Mouse (Mus musculus) forebrain, embryonic 10.5 days (tissue): ENCODE data around the gene Cyp2c38. TPM values are rescaled to one million over a fixed set of nuclear protein-coding genes. Genes with fewer than 3 reads are reported as not detected.
"Not testable (repeated sequence)": the region's sequence is repeated elsewhere in the genome, so short reads cannot be mapped to it uniquely, and the experiment has no call there.

Source experiments
- DNase-seq: peaks from one replicate; pipeline ENCODE4 v3.0.0-alpha.2; 2017; ENCODE audit warnings: low spot score; ENCODE audit errors: extremely low spot score
- H3K27ac ChIP-seq: fragments of 300-500 bp; sonication (generic); 2 replicates; pipeline ENCODE4 v1.5.1; 2016; ENCODE audit warnings: mild to moderate bottlenecking
- H3K27me3 ChIP-seq: fragments of 300-500 bp; sonication (generic); 2 replicates; pipeline ENCODE4 v1.6.1; 2016; ENCODE audit warnings: mild to moderate bottlenecking; ENCODE audit not compliant: poor library complexity, severe bottlenecking
- H3K36me3 ChIP-seq: fragments of 300-500 bp; sonication (generic); replicated peaks from 2 replicates; pipeline ENCODE4 v1.6.1; 2016; ENCODE audit warnings: mild to moderate bottlenecking, moderate library complexity
- H3K4me1 ChIP-seq: fragments of 300-500 bp; sonication (generic); 2 replicates; pipeline ENCODE4 v1.6.1; 2016
- H3K4me3 ChIP-seq: fragments of 300-500 bp; sonication (generic); 2 replicates; pipeline ENCODE4 v1.5.1; 2016; ENCODE audit warnings: mild to moderate bottlenecking, moderate library complexity
- H3K9me3 ChIP-seq: fragments of 300-500 bp; sonication (generic); 2 replicates; pipeline ENCODE4 v1.6.1; 2016; ENCODE audit warnings: mild to moderate bottlenecking, moderate library complexity
- WGBS: fragments of 180-500 bp; shearing (Covaris S2); methylation state at CpG from one replicate; pipeline ENCODE4 v1.1.7; 2016; 5-methylcytosine and 5-hydroxymethylcytosine counted together
- polyA plus RNA-seq: library from polyadenylated mRNA; unstranded; fragments of >200 nt; fragmentation: Nextera tagmentation; extraction: Ambion mirVana; gene quantifications from 2 replicates; pipeline ENCODE4 v1.2.1, GENCODE M21; 2016

The Cyp2c38 gene
- polyA plus RNA-seq, result not detected in 2 replicates

DNA sequence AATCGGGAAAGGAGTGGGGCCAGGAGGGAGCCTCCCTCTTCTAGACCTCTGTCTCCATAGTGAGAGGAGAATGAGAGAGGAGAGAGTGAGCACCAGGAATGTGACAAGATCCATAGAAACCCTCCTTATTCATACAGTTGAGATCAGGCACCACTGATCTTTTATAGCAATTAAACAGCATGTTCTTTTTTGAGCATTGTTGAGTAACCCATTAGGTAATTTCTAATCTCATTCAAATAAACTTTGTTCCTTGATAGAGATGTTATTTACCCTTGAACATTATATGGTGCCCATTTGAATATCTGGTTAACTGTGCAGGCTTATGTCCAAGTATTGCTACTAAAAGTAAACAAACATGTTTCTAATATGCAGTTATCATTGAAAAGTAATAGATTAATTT lies at the start of gene Cyp2c38:
TSS of gene Cyp2c38 (minus strand) at position 135 of the 400 bp plus-strand sequence.
- no peak within 1 kb of the TSS for H3K4me3 ChIP-seq
- H3K36me3 ChIP-seq, result no peaks in the 10 kb centered on the region
- WGBS, result 89% methylated on average over 1 of the region's 1 CpGs
- no peaks in the 10 kb centered on the region for H3K27me3 ChIP-seq
- no peak within 1 kb of the TSS for H3K27ac ChIP-seq
- no peaks in the 10 kb centered on the region for H3K4me1 ChIP-seq
- peaks cover 22% of the 10 kb centered on the region; the same call in 1 of the 2 replicates for H3K9me3 ChIP-seq
- DNase-seq, result no peak

- Histone ChIP-seq H3K4me1 (no peaks in the 10 kb centered on the region), H3K9me3 (peaks cover 24% of the 10 kb centered on the region), H3K27me3 (no peaks in the 10 kb centered on the region), H3K36me3 (no peaks in the 10 kb centered on the region), H3K4me3 (no peak within 1 kb of the TSS), H3K27ac (no peak within 1 kb of the TSS)
- 86% methylated on average over 4 of the region's 4 CpGs for WGBS
- no peak for DNase-seq
Measured at GRCm38 (mm10) chr19:39510534-39510933, 47.7 kb upstream of the Cyp2c38 start, which contains the start of gene Cyp2c39. Cyp2c39 (plus strand) TSS chr19:39510862.

- Histone ChIP-seq H3K4me1 (no peaks in the 10 kb centered on the region), H3K27me3 (no peaks in the 10 kb centered on the region), H3K4me3 (no peak overlapping the region), H3K27ac (no peak overlapping the region), H3K36me3 (no peaks in the 10 kb centered on the region), H3K9me3 (peaks cover 21% of the 10 kb centered on the region)
- WGBS, result 90% methylated on average over 1 of the region's 1 CpGs
- DNase-seq, result no peak
Measured at GRCm38 (mm10) chr19:39509533-39509932, 46.7 kb upstream of the Cyp2c38 start.

DNA sequence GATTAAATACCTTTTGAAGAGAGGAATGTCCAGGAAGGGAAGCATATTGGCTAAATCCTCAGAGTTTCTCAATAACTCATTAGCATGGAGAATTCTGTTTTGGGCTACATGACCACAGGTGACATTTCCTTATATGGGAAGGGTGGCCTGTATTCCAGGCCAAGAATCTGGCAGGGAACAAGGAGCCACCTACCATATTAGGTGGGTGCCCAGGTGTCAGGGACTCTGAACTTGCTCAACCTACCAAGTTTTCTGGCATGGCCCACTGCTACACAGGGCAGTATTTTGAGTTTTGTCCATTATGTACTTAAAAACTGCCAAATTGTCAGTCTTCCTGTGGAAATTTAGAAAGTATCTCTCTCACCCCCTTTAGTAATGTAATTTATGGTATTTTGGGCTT lies 43.5 kb upstream of the Cyp2c38 start:
- Histone ChIP-seq H3K9me3 (peaks cover 27% of the 10 kb centered on the region), H3K27me3 (no peaks in the 10 kb centered on the region), H3K36me3 (no peaks in the 10 kb centered on the region), H3K27ac (no peak overlapping the region), H3K4me1 (no peaks in the 10 kb centered on the region), H3K4me3 (no peak overlapping the region)
- no peak for DNase-seq

DNA sequence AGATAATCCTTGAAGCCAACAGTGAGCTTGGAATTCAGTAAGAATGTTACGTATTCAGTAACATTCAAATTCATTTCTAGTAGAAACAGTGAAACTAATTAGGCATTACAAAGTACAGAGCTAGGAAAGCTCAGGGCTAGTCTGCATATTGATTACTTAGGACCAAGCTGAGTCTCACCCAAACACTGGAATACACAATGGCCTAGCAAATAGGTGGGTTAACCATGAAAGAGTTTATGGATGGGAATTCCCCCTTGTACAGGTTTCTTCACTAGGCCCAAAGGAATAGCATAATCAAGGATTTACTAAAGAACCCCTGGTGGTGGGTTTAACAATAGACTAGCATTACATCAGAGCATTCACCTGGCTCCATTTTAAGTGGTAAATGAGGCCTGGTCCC lies 21.1 kb upstream of the Cyp2c38 start:
- 90% methylated on average over 1 of the region's 1 CpGs for WGBS
- H3K36me3 ChIP-seq, result not testable (repeated sequence)
- H3K9me3 ChIP-seq, result peaks cover 62% of the 10 kb centered on the region

GRCm38 (mm10) chr19:39463923-39464322 lies 1.0 kb upstream of the Cyp2c38 start:
- DNase-seq, result no peak

More for the DNA sequence above, 21.1 kb upstream of the Cyp2c38 start:
- H3K4me3 ChIP-seq, DNase-seq, H3K4me1 ChIP-seq, H3K27ac ChIP-seq, H3K27me3 ChIP-seq: not testable (repeated sequence)

More at GRCm38 (mm10) chr19:39463923-39464322, 1.0 kb upstream of the Cyp2c38 start:
- Histone ChIP-seq H3K27ac (no peak overlapping the region), H3K27me3 (no peaks in the 10 kb centered on the region), H3K4me3 (no peak overlapping the region), H3K9me3 (peaks cover 15% of the 10 kb centered on the region; the same call in 1 of the 2 replicates), H3K36me3 (no peaks in the 10 kb centered on the region), H3K4me1 (no peaks in the 10 kb centered on the region)

Other genes starting within 250 kb of the Cyp2c38 start
- gene Cyp2c29, start 193.7 kb downstream of the Cyp2c38 start, polyA plus RNA-seq, result not detected in 2 replicates
- not detected in 2 replicates for gene Cyp2c39, start 47.8 kb upstream of the Cyp2c38 start, polyA plus RNA-seq
- gene Cyp2c67, start 186.0 kb upstream of the Cyp2c38 start, polyA plus RNA-seq, result not detected in 2 replicates